Mouse (Mus musculus): ENCODE measurements at regions not wholly inside any gene's neighbourhood (a gene's known extent, or its start where the extent isn't known, plus 50 kb on each side); places are given as distances from the start of the nearest gene placed in this dataset.

DNA sequence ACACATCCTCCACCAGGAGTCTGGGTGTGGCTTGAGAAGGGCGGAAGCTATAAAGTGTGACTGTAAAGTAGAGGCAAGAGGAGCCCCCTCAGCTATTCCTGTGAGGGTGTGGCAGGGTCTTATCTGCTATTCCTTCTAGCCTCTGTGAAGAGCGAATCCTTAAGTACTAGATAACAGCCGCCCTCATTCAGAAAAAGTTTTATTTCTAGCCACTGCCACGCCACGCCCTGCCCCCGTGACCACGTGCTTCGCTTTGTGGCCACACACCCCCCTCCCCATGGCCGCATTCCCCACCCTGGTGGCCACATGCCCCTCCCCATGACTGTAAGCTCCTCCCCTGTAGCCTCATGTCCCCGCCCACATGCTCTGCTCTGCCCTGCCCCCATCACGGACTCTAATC, 218.9 kb upstream of the A430005L14Rik start:
- Histone ChIP-seq H3K27ac (replicated peaks; ENCODE audit: low read depth, low read length) (no peak overlapping the region), H3K4me3 (ENCODE audit: insufficient read depth, low read depth, low read length) (no peak overlapping the region), H3K4me1 (ENCODE audit: control insufficient read depth, insufficient read depth, insufficient read length, low read length) (no peaks in the 10 kb centered on the region)

DNA sequence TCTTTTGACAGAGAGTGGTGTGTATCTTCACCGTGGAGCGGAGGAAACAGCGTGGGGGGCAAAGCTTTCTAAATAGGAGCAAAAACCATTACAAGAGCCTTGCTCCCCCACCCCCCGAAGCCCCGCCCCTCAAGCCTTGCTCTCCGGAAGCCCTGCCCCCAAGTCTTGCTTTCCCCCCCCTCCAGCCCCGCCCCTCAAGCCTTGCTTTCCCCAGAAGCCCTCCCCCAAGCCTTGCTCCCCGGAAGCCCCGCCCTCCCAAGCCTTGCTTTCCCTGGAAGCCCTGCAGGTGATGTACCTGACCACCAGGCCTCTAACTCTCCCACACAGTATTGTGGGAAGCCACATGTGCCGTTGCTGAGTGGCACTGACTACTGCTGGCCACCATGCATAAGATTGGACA, 214.8 kb upstream of the A430005L14Rik start:
- Histone ChIP-seq H3K27ac (replicated peaks; ENCODE audit: low read depth, low read length) (no peak overlapping the region), H3K4me3 (ENCODE audit: insufficient read depth, low read depth, low read length) (no peak overlapping the region), H3K4me1 (ENCODE audit: control insufficient read depth, insufficient read depth, insufficient read length, low read length) (no peaks in the 10 kb centered on the region)

DNA sequence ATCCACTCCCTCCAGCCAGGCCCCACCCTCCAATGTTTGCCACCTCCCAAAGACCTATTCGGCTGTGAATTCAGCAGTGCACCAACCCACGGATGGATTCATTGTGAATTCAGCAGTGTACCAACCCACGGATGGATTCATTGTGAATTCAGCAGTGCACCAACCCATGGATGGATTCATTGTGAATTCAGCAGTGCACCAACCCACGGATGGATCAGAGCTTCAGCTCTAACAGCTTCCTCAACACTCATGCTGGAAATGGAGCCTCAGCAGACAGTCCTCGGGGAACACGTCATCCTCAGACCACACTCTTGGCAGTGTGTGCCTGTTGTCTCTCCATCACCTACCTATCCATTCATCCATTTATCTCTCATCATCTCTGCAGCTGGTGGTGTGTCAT, 204.2 kb upstream of the A430005L14Rik start:
- Histone ChIP-seq H3K4me3 (ENCODE audit: insufficient read depth, low read depth, low read length) (no peak overlapping the region), H3K27ac (replicated peaks; ENCODE audit: low read depth, low read length) (no peak overlapping the region), H3K4me1 (ENCODE audit: control insufficient read depth, insufficient read depth, insufficient read length, low read length) (no peaks in the 10 kb centered on the region)

DNA sequence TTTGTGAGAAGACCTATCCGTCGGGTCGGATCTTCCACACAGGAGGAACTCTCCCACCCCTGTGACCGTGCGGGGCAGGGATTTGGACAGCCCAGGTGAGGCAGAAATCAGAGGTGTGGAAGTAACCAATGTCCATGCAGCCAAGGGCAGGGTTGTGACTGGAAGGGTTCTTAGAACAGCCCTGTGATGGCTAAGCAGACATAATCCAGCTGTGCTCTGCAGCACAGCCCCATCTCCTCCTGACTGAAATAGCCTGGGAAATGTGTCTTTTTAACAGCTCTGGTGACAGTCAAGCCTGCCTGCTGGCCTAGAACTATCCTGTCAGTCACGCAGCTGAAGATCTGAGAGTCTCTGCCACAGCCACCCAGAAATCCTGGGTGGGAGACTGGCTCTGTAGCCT, 198.7 kb upstream of the A430005L14Rik start:
- Histone ChIP-seq H3K4me1 (ENCODE audit: control insufficient read depth, insufficient read depth, insufficient read length, low read length) (no peaks in the 10 kb centered on the region), H3K27ac (replicated peaks; ENCODE audit: low read depth, low read length) (no peak overlapping the region), H3K4me3 (ENCODE audit: insufficient read depth, low read depth, low read length) (no peak overlapping the region)

DNA sequence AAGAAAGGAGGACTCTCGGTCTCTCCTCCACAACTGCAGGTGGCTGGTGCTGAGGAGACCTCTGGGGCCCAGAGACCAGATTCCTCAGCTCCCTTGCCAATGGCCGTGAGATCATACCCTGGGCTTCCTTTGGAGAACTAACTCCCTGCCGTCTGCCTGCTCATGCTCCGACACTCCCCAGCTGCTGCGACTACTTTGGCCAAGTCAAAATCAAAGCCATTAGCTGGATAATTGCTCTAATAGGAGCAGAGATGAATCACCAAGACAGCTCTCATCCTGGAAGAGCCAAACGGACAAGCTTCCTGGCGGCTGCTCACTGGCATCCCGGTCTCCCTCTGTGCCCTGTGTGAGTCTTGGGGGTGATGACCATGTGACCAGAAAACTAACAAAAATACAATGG, 198.3 kb upstream of the A430005L14Rik start:
- Histone ChIP-seq H3K4me3 (ENCODE audit: insufficient read depth, low read depth, low read length) (no peak overlapping the region), H3K4me1 (ENCODE audit: control insufficient read depth, insufficient read depth, insufficient read length, low read length) (no peaks in the 10 kb centered on the region), H3K27ac (replicated peaks; ENCODE audit: low read depth, low read length) (no peak overlapping the region)

DNA sequence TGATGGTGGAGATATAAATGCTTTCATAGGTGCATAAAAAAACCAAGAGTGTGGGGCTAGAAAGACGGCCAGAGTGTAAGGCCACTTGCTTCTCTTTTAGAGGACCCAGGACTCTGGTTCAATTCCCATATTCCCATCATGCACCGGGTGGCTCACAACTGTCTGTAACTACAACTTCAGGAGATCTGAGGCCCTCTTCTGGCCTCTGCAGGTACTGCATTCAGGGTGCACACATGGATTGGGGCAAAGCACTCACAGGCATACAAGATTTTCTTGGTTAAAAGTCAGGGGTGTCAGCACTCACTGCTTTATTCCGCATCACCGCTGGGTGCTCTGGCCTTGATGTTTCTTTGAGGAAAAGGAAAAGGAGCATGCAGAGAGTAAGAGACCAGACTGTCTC, 196.1 kb upstream of the A430005L14Rik start:
- Histone ChIP-seq H3K27ac (replicated peaks; ENCODE audit: low read depth, low read length) (no peak overlapping the region), H3K4me1 (ENCODE audit: control insufficient read depth, insufficient read depth, insufficient read length, low read length) (no peaks in the 10 kb centered on the region), H3K4me3 (ENCODE audit: insufficient read depth, low read depth, low read length) (no peak overlapping the region)

DNA sequence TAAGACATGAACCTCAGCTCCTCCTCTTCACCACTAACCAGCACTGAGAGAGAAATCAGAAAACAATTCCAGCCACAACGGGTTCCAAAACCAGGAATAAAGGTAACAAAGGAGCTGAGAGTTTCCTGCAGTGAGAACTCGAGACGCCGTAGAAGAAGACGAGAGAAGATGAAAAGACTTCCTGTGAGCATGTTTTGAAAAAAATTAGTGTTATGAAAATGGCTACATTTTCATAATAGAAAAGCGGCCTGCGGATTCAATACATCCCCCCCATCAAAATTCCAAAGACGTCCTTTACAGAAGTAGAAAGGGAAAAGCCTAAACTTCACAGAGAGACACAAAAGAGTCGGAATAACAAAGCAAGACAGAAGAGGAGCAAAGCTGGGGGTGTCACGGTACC, 193.6 kb upstream of the A430005L14Rik start:
- Histone ChIP-seq H3K4me1 (ENCODE audit: control insufficient read depth, insufficient read depth, insufficient read length, low read length) (no peaks in the 10 kb centered on the region), H3K4me3 (ENCODE audit: insufficient read depth, low read depth, low read length) (no peak overlapping the region), H3K27ac (replicated peaks; ENCODE audit: low read depth, low read length) (no peak overlapping the region)

DNA sequence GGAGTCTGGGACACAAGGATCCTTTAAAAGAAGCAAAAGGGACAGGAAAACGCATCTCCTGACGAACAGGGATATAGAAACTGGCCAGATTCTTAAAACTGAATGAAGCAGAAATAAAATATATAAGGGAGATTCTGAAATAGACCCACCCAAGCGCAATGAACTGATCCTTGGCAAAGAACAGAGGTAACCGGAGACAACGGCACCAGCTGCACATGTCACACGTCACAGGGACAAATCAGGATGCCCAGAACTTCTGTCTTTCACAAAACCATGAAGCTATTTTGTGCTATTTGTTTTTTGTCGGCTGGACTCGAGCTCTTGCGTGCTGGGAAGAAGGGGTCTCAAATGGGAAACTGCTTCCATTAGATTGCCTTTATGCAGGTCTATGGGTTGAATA, 189.3 kb upstream of the A430005L14Rik start:
- H3K27ac ChIP-seq (replicated peaks; ENCODE audit: low read depth, low read length): peak overlapping the region; percentile 75
- no peak overlapping the region for H3K4me3 ChIP-seq (ENCODE audit: insufficient read depth, low read depth, low read length)
- no peaks in the 10 kb centered on the region for H3K4me1 ChIP-seq (ENCODE audit: control insufficient read depth, insufficient read depth, insufficient read length, low read length)

DNA sequence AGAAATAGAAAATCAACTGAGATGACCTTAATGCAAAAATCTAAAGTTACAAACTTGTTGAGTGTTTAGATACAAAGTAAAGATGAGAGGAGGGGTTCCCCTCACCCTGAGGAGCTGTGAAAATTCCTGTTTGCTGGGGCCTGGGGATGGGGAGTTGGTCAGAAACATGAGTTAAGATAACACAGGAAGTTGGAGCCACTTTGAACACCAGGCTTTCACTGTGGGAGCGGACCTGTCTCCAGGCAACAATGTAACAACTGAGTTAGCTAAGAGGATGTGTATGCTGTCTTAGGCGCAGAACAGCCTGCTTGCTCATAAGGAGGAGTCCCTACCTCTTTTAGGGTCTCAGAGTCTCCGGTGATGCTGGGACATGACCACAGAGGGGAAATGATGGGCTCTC, 188.7 kb upstream of the A430005L14Rik start:
- H3K4me1 ChIP-seq (ENCODE audit: control insufficient read depth, insufficient read depth, insufficient read length, low read length): no peaks in the 10 kb centered on the region
- H3K4me3 ChIP-seq (ENCODE audit: insufficient read depth, low read depth, low read length): no peak overlapping the region
- H3K27ac ChIP-seq (replicated peaks; ENCODE audit: low read depth, low read length): peak overlapping the region; percentile 75

DNA sequence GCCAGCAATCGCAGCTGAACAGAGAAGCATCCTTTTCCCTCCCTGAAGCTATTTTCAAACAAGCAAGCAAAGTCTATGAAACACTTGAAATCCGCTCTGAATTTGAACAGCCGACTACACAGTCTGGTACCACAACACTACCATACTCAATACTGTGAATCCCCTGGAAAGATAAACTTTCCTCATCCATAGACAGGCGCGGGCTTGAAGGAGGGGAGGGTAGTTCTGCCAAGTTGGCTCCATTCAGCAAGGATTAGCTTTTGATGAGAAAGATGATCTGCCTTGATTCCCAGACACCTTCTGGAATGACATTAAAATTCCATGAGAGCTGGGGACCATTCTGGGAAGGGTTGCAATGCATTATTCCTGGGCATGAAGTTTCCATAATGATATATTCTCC, 186.4 kb upstream of the A430005L14Rik start:
- no peak overlapping the region for H3K27ac ChIP-seq (replicated peaks; ENCODE audit: low read depth, low read length)
- H3K4me1 ChIP-seq (ENCODE audit: control insufficient read depth, insufficient read depth, insufficient read length, low read length): no peaks in the 10 kb centered on the region
- no peak overlapping the region for H3K4me3 ChIP-seq (ENCODE audit: insufficient read depth, low read depth, low read length)

DNA sequence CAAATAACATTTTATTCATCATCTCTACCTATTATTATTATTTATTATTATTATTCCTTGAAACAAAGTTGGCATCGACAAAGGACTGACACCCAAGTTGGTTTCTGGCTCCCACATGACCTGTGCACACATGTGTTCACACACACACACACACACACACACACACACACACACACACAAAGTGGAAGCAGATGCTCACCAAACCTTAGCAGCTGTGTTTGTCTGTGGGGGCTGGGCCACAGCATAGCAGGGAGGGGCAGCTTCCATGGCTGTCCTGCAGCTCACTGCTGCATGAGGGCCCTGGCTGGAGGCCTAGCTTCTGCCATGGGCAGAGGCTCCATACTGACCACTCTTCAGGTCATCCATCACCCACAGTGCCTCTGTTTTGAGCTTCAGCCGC, 176.5 kb upstream of the A430005L14Rik start:
- Histone ChIP-seq H3K27ac (replicated peaks; ENCODE audit: low read depth, low read length) (no peak overlapping the region), H3K4me3 (ENCODE audit: insufficient read depth, low read depth, low read length) (no peak overlapping the region), H3K4me1 (ENCODE audit: control insufficient read depth, insufficient read depth, insufficient read length, low read length) (no peaks in the 10 kb centered on the region)

DNA sequence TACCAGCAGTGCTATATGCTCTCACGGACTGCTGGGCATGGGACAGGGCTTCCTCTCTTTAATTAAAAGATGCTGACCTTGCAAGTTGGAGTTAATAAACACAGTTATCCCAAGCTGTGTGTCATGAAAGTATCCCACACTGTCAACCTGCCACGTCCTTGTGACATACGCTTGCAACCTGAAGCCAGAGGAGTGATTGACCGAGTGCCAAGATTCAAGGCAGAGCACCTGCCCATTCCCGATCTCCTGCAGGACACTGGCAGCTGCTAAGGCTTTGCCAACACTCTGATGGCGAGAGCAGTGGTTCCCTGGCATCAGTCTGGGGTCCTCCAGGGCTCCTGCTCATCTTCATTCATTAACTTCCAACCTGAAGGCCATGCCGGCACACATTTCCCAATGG, 175.8 kb upstream of the A430005L14Rik start:
- no peaks in the 10 kb centered on the region for H3K4me1 ChIP-seq (ENCODE audit: control insufficient read depth, insufficient read depth, insufficient read length, low read length)
- H3K4me3 ChIP-seq (ENCODE audit: insufficient read depth, low read depth, low read length): no peak overlapping the region
- no peak overlapping the region for H3K27ac ChIP-seq (replicated peaks; ENCODE audit: low read depth, low read length)

DNA sequence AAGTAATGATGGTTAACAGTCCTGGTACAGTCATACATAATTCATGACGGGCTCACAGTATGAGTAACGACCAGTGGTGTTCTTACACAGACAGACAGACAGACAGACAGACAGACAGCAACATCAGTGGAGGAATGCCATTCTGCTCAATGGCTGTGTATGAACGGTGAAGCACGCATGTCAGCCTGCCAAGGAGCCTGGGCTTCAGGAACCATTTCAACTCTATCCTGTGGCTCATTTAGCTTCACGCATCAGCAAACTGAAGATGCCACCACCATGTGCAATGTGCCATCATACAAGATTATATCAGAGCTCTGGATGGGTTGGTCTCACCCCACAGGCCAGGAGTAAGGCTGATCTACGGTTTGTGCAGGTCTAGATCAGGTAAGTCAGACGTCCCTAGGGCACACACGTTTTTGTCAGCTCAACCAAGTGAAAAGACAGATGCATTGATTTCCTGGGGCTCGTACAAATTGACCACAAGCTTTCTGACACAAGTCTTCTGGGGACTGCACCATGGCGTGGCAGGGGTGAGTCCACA, 175.0 kb upstream of the A430005L14Rik start:
- H3K4me1 ChIP-seq (ENCODE audit: control insufficient read depth, insufficient read depth, insufficient read length, low read length): no peaks in the 10 kb centered on the region
- no peak overlapping the region for H3K4me3 ChIP-seq (ENCODE audit: insufficient read depth, low read depth, low read length)
- no peak overlapping the region for H3K27ac ChIP-seq (replicated peaks; ENCODE audit: low read depth, low read length)

DNA sequence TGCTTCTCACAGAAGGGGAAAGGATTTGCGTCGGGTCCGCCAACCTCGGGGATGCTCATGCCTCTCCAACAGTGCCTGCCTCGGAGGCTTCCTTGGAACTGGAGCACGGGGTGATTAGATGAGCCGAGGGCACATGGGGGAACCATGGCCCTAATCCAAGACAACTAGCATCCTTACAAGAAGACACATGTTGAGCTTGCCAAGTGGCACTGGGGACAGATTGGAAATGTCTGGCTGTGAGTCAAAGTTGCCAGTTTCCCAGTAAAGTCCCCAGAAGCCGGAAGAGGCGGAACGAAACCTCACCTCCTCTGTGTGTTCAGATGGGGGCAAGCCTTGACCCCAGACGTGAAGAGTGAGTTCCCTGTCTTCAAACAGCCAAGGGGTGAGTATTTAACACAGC, 172.6 kb upstream of the A430005L14Rik start:
- Histone ChIP-seq H3K4me3 (ENCODE audit: insufficient read depth, low read depth, low read length) (no peak overlapping the region), H3K4me1 (ENCODE audit: control insufficient read depth, insufficient read depth, insufficient read length, low read length) (no peaks in the 10 kb centered on the region), H3K27ac (replicated peaks; ENCODE audit: low read depth, low read length) (no peak overlapping the region)

DNA sequence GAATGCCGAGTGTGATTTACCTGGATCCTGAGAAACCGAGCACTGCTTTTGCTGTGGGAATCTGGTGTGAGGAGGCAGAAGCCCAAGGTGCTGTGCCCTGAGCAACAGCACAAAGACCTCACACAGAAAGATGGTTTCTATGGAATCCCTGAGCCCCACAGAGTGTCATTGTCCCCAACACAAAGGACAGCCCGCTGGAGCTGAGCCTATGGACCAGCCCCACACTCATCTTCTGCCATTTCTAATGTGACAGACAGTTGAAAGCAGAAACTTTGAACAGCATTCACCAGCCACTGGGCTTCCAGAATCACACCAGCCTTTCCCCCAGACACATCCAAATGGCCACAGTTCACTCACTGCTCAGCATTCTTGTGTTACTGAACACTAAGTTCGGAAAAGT, 171.5 kb upstream of the A430005L14Rik start:
- Histone ChIP-seq H3K27ac (replicated peaks; ENCODE audit: low read depth, low read length) (no peak overlapping the region), H3K4me1 (ENCODE audit: control insufficient read depth, insufficient read depth, insufficient read length, low read length) (no peaks in the 10 kb centered on the region), H3K4me3 (ENCODE audit: insufficient read depth, low read depth, low read length) (no peak overlapping the region)

DNA sequence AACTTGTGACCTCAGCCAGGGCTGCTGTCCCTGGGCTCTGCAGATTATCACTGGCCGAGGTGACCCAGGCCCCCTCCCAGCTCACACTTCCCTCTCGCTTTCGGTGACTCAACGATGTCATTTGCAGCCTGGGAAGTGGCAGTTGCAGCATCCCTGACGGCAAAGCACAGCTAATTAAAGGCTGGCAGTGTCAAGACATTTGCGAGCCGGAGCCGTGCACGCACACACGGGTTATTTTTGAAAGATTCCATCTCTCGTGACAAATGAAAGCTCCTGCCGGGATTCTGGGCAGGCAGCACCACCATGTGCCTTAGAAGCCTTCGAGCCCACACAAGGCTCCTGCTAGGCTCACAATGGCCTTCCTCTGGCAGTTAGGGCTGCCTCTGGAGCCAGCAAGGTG, 164.7 kb upstream of the A430005L14Rik start:
- H3K4me1 ChIP-seq (ENCODE audit: control insufficient read depth, insufficient read depth, insufficient read length, low read length): no peaks in the 10 kb centered on the region
- no peak overlapping the region for H3K27ac ChIP-seq (replicated peaks; ENCODE audit: low read depth, low read length)
- no peak overlapping the region for H3K4me3 ChIP-seq (ENCODE audit: insufficient read depth, low read depth, low read length)

DNA sequence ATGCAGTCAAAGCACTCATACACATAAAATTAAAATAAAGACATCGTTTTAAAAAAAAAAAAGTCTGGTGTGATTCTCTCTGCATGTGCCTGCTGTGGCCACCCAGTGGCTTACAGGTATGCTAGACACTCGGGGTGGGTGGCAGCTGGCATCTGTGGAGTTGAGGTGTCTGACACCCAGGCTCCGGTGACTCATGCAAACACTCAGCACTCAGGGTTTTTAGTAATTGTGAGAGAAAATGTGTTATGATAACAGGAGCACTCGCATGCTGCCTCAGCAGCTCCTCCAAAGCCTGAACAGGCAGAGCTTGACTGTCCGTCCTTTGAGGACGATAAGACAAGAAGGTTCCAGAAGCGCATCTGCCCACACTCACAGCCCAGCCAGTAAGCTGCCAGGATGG, 159.0 kb upstream of the A430005L14Rik start:
- Histone ChIP-seq H3K4me3 (ENCODE audit: insufficient read depth, low read depth, low read length) (no peak overlapping the region), H3K4me1 (ENCODE audit: control insufficient read depth, insufficient read depth, insufficient read length, low read length) (no peaks in the 10 kb centered on the region), H3K27ac (replicated peaks; ENCODE audit: low read depth, low read length) (no peak overlapping the region)
